Mouse (Mus musculus): Measurements from ENCODE around the gene Tmem184a. TPM values are rescaled to one million over a fixed set of nuclear protein-coding genes. Genes with fewer than 3 reads are reported as not detected.

The Tmem184a gene
- polyA plus RNA-seq, 1 experiment from 2014 or later, result 1.3 TPM

- WGBS, result 39% methylated on average over 12 of the region's 12 CpGs
- Histone ChIP-seq H3K4me3 (ENCODE audit: low read depth, low read length) (no peak overlapping the region), H3K36me3 (replicated peaks; ENCODE audit: control insufficient read depth, insufficient read depth, low read depth, low read length) (peaks cover 11% of the 10 kb centered on the region)
Measured at GRCm38 (mm10) chr5:139754753-139755152, 65.0 kb downstream of the Tmem184a start.

More at GRCm38 (mm10) chr5:139754753-139755152, 65.0 kb downstream of the Tmem184a start:
- Histone ChIP-seq H3K4me2 (ENCODE audit: low read depth, low read length) (no peak overlapping the region), H3K9ac (replicated peaks; ENCODE audit: low read length) (no peak overlapping the region), H3K27ac (replicated peaks; ENCODE audit: low read depth, low read length) (no peak overlapping the region), H3K4me1 (ENCODE audit: control insufficient read depth, insufficient read depth, low read length) (no peaks in the 10 kb centered on the region), H3K27me3 (ENCODE audit: control insufficient read depth, insufficient read depth, low read length) (no peaks in the 10 kb centered on the region), H3K9me3 (replicated peaks; ENCODE audit: control insufficient read depth, low read length) (no peaks in the 10 kb centered on the region)
- no peak for ATAC-seq (replicated peaks; ENCODE audit: insufficient number of reproducible peaks, low FRiP score, low TSS enrichment, low read depth)
- peak; percentile 66 for DNase-seq (ENCODE audit: low spot score)

Small RNAs within 50 kb of the gene (microRNA-seq; reads per million reads assigned to microRNA genes)
- gene Mir7037 (ENCODE audit: borderline number of aligned reads), result not detected

Other genes with a start within 250 kb of the Tmem184a start
- 5.7 and 6.4 TPM in 2 replicates for gene Micall2, start 83.6 kb downstream of the Tmem184a start, polyA plus RNA-seq (2014; fragmentation: Nextera tagmentation; extraction: Ambion mirVana)
- 21.2 and 26.2 TPM in 2 replicates for gene Ints1, start 44.2 kb downstream of the Tmem184a start, polyA plus RNA-seq (2014; fragmentation: Nextera tagmentation; extraction: Ambion mirVana)
- 3.4 and 4.2 TPM in 2 replicates for gene Mafk, start 28.4 kb downstream of the Tmem184a start, polyA plus RNA-seq (2014; fragmentation: Nextera tagmentation; extraction: Ambion mirVana)
- 1.5 TPM in 1 of 2 replicates, not detected in the other for gene Gm26938, start 6.5 kb upstream of the Tmem184a start, polyA plus RNA-seq (2014; fragmentation: Nextera tagmentation; extraction: Ambion mirVana)
- gene Psmg3, start 7.0 kb upstream of the Tmem184a start, polyA plus RNA-seq (2014; fragmentation: Nextera tagmentation; extraction: Ambion mirVana), result 67.8 and 73.9 TPM in 2 replicates
- gene Elfn1, start 88.0 kb upstream of the Tmem184a start, polyA plus RNA-seq (2014; fragmentation: Nextera tagmentation; extraction: Ambion mirVana), result 0.27 and 0.28 TPM in 2 replicates

All from embryonic facial prominence, embryonic 11.5 days (tissue).